Mouse (Mus musculus): ENCODE results near the gene Klf1.

GRCm38 (mm10) chr8:84874339-84874738, 27.4 kb upstream of the Klf1 start:
- TF ChIP-seq POLR2A (IDR thresholded peaks at IDR 0.05; ENCODE audit: low read depth, low read length) (no peak), CTCF (IDR thresholded peaks at IDR 0.05; ENCODE audit: borderline replicate concordance, insufficient read depth, low read length) (no peak)

Data from embryonic fibroblast, embryonic 13.5 days (primary cell).